Mouse (Mus musculus): Measurements from ENCODE around the gene Syne1. TPM values are rescaled to one million over a fixed set of nuclear protein-coding genes. Genes with fewer than 3 reads are reported as not detected.

The Syne1 gene
- polyA plus RNA-seq, 1 experiment from 2014 or later = 13.3 TPM

GRCm38 (mm10) chr10:5295291-5295891 lies 255.9 kb downstream of the Syne1 start:
- H3K36me3 ChIP-seq (ENCODE audit: control insufficient read depth, insufficient read depth, low read length) = no peaks in the 10 kb centered on the region
- H3K4me1 ChIP-seq (replicated peaks; ENCODE audit: control insufficient read depth, insufficient read depth, low read length) = peaks cover 8% of the 10 kb centered on the region
- no peak for ATAC-seq (replicated peaks; ENCODE audit: low FRiP score, low TSS enrichment, low read depth)
- DNase-seq (ENCODE audit: low spot score) = peak; percentile 56
- WGBS = 26% methylated on average over 7 of the region's 7 CpGs
- no peak overlapping the region for H3K4me2 ChIP-seq (ENCODE audit: low read length)
- no peak overlapping the region for H3K9ac ChIP-seq (ENCODE audit: low read length)
- H3K27me3 ChIP-seq (replicated peaks; ENCODE audit: control insufficient read depth, insufficient read depth, low read length) = no peaks in the 10 kb centered on the region
- H3K27ac ChIP-seq (ENCODE audit: low read depth) = peak overlapping the region; percentile 43; the same call in 1 of the 2 replicates
- no peak overlapping the region for H3K4me3 ChIP-seq (ENCODE audit: low read depth, low read length)
- H3K9me3 ChIP-seq (ENCODE audit: control insufficient read depth, low read length) = no peaks in the 10 kb centered on the region; the same call in 1 of the 2 replicates

GRCm38 (mm10) chr10:5289575-5289909 lies 261.7 kb downstream of the Syne1 start:
- H3K9me3 ChIP-seq (ENCODE audit: control insufficient read depth, low read length) = no peaks in the 10 kb centered on the region; the same call in 1 of the 2 replicates
- H3K4me2 ChIP-seq (ENCODE audit: low read length) = peak overlapping the region; percentile 54
- 0 out of 2 replicates have a peak, but pooled peaks cover 3% of the 10 kb centered on the region for H3K4me1 ChIP-seq (replicated peaks; ENCODE audit: control insufficient read depth, insufficient read depth, low read length)
- DNase-seq (ENCODE audit: low spot score) (no peak), ATAC-seq (replicated peaks; ENCODE audit: low FRiP score, low TSS enrichment, low read depth) (no peak; the same call in 1 of the 2 replicates)
- peak overlapping the region; percentile 96 for H3K27ac ChIP-seq (ENCODE audit: low read depth)
- peak overlapping the region; percentile 44; the same call in 1 of the 2 replicates for H3K4me3 ChIP-seq (ENCODE audit: low read depth, low read length)
- peak overlapping the region; percentile 55; the same call in 1 of the 2 replicates for H3K9ac ChIP-seq (ENCODE audit: low read length)
- no peaks in the 10 kb centered on the region for H3K27me3 ChIP-seq (replicated peaks; ENCODE audit: control insufficient read depth, insufficient read depth, low read length)
- H3K36me3 ChIP-seq (ENCODE audit: control insufficient read depth, insufficient read depth, low read length) = no peaks in the 10 kb centered on the region
- WGBS = 36% methylated on average over 5 of the region's 5 CpGs

GRCm38 (mm10) chr10:5288716-5289574 lies 262.3 kb downstream of the Syne1 start:
- Histone ChIP-seq H3K9ac (ENCODE audit: low read length) (peak overlapping the region; percentile 55), H3K36me3 (ENCODE audit: control insufficient read depth, insufficient read depth, low read length) (no peaks in the 10 kb centered on the region), H3K4me3 (ENCODE audit: low read depth, low read length) (peak overlapping the region; percentile 44), H3K27ac (ENCODE audit: low read depth) (peak overlapping the region; percentile 96), H3K27me3 (replicated peaks; ENCODE audit: control insufficient read depth, insufficient read depth, low read length) (no peaks in the 10 kb centered on the region), H3K4me2 (ENCODE audit: low read length) (peak overlapping the region; percentile 54), H3K4me1 (replicated peaks; ENCODE audit: control insufficient read depth, insufficient read depth, low read length) (0 out of 2 replicates have a peak, but pooled peaks cover 3% of the 10 kb centered on the region), H3K9me3 (ENCODE audit: control insufficient read depth, low read length) (no peaks in the 10 kb centered on the region; the same call in 1 of the 2 replicates)
- DNase-seq (ENCODE audit: low spot score) = peak; percentile 78
- WGBS = 17% methylated on average over 19 of the region's 19 CpGs
- ATAC-seq (replicated peaks; ENCODE audit: low FRiP score, low TSS enrichment, low read depth) = peak; percentile 91

- peak overlapping the region; percentile 96 for H3K27ac ChIP-seq (ENCODE audit: low read depth)
- H3K4me2 ChIP-seq (ENCODE audit: low read length) = peak overlapping the region; percentile 54
- ATAC-seq (replicated peaks; ENCODE audit: low FRiP score, low TSS enrichment, low read depth) (no peak), DNase-seq (ENCODE audit: low spot score) (no peak)
- peak overlapping the region; percentile 55 for H3K9ac ChIP-seq (ENCODE audit: low read length)
- H3K9me3 ChIP-seq (ENCODE audit: control insufficient read depth, low read length) = no peaks in the 10 kb centered on the region; the same call in 1 of the 2 replicates
- H3K27me3 ChIP-seq (replicated peaks; ENCODE audit: control insufficient read depth, insufficient read depth, low read length) = no peaks in the 10 kb centered on the region
- 16% methylated on average over 6 of the region's 6 CpGs for WGBS
- no peaks in the 10 kb centered on the region for H3K36me3 ChIP-seq (ENCODE audit: control insufficient read depth, insufficient read depth, low read length)
- 0 out of 2 replicates have a peak, but pooled peaks cover 3% of the 10 kb centered on the region for H3K4me1 ChIP-seq (replicated peaks; ENCODE audit: control insufficient read depth, insufficient read depth, low read length)
- H3K4me3 ChIP-seq (ENCODE audit: low read depth, low read length) = peak overlapping the region; percentile 44
Observed at GRCm38 (mm10) chr10:5288262-5288661, 263.0 kb downstream of the Syne1 start.

DNA sequence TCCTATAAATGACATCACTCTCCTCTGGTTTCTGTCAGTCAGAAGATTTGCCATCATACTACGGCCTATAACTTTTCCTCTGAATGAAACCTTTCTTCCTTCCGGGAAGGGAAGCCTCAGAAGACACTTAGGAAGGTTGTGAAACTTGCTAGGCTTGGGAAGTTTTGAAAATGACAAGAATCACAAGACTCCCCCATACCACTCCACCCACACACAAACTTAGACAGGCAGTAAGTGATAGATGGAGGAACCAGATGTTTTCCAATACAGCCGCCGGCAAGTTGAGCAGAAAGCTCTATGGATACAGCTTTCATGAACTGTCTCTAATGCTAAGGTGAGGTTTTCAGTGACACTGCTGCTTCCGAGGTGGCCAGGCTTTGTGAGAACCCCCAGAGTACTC lies 275.5 kb downstream of the Syne1 start:
- no peak overlapping the region for H3K4me2 ChIP-seq (ENCODE audit: low read length)
- WGBS = 83% methylated on average over 5 of the region's 5 CpGs

DNA sequence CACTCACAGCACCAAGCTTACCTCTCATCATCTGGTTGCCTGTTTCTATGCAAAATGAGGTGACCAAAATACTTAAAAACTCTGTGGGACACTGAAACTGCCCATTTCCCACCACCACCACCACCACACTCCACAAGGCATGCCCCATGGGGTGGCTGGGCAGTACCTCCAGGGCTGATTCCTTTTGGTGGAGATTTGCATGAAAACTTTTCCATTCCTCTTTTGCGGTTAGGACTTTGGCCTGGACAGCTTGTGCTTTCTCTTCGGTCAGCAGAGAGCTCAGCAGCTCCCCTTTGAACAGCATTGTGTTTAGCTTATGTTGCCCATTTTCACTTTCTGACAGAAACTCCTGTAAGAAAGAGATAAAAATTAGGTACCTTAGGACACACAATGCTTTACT lies 280.6 kb downstream of the Syne1 start:
- peaks cover 18% of the 10 kb centered on the region; the same call in 1 of the 2 replicates for H3K36me3 ChIP-seq (ENCODE audit: control insufficient read depth, insufficient read depth, low read length)
- DNase-seq (ENCODE audit: low spot score) = no peak
- no peak overlapping the region for H3K27ac ChIP-seq (ENCODE audit: low read depth)
- no peak overlapping the region for H3K9ac ChIP-seq (ENCODE audit: low read length)
- no peak overlapping the region for H3K4me3 ChIP-seq (ENCODE audit: low read depth, low read length)
- 82% methylated on average over 2 of the region's 2 CpGs for WGBS
- no peak for ATAC-seq (replicated peaks; ENCODE audit: low FRiP score, low TSS enrichment, low read depth)
- no peaks in the 10 kb centered on the region for H3K4me1 ChIP-seq (replicated peaks; ENCODE audit: control insufficient read depth, insufficient read depth, low read length)
- no peak overlapping the region for H3K4me2 ChIP-seq (ENCODE audit: low read length)
- no peaks in the 10 kb centered on the region for H3K9me3 ChIP-seq (ENCODE audit: control insufficient read depth, low read length)
- no peaks in the 10 kb centered on the region for H3K27me3 ChIP-seq (replicated peaks; ENCODE audit: control insufficient read depth, insufficient read depth, low read length)

More for the DNA sequence above, 275.5 kb downstream of the Syne1 start:
- Histone ChIP-seq H3K4me3 (ENCODE audit: low read depth, low read length) (no peak overlapping the region), H3K4me1 (replicated peaks; ENCODE audit: control insufficient read depth, insufficient read depth, low read length) (no peaks in the 10 kb centered on the region), H3K9ac (ENCODE audit: low read length) (no peak overlapping the region), H3K27ac (ENCODE audit: low read depth) (no peak overlapping the region), H3K27me3 (replicated peaks; ENCODE audit: control insufficient read depth, insufficient read depth, low read length) (no peaks in the 10 kb centered on the region), H3K36me3 (ENCODE audit: control insufficient read depth, insufficient read depth, low read length) (peaks cover 5% of the 10 kb centered on the region; the same call in 1 of the 2 replicates), H3K9me3 (ENCODE audit: control insufficient read depth, low read length) (no peaks in the 10 kb centered on the region)
- DNase-seq (ENCODE audit: low spot score) (no peak), ATAC-seq (replicated peaks; ENCODE audit: low FRiP score, low TSS enrichment, low read depth) (no peak)

GRCm38 (mm10) chr10:5264418-5264817 lies 286.9 kb downstream of the Syne1 start:
- Histone ChIP-seq H3K27me3 (replicated peaks; ENCODE audit: control insufficient read depth, insufficient read depth, low read length) (no peaks in the 10 kb centered on the region), H3K4me1 (replicated peaks; ENCODE audit: control insufficient read depth, insufficient read depth, low read length) (no peaks in the 10 kb centered on the region), H3K9me3 (ENCODE audit: control insufficient read depth, low read length) (no peaks in the 10 kb centered on the region), H3K9ac (ENCODE audit: low read length) (no peak overlapping the region), H3K27ac (ENCODE audit: low read depth) (no peak overlapping the region), H3K36me3 (ENCODE audit: control insufficient read depth, insufficient read depth, low read length) (peaks cover 40% of the 10 kb centered on the region), H3K4me2 (ENCODE audit: low read length) (no peak overlapping the region), H3K4me3 (ENCODE audit: low read depth, low read length) (no peak overlapping the region)
- ATAC-seq (replicated peaks; ENCODE audit: low FRiP score, low TSS enrichment, low read depth) (no peak), DNase-seq (ENCODE audit: low spot score) (no peak)
- 66% methylated on average over 10 of the region's 10 CpGs for WGBS

- Histone ChIP-seq H3K9ac (ENCODE audit: low read length) (no peak overlapping the region), H3K4me1 (replicated peaks; ENCODE audit: control insufficient read depth, insufficient read depth, low read length) (no peaks in the 10 kb centered on the region), H3K9me3 (ENCODE audit: control insufficient read depth, low read length) (no peaks in the 10 kb centered on the region), H3K4me3 (ENCODE audit: low read depth, low read length) (no peak overlapping the region), H3K36me3 (ENCODE audit: control insufficient read depth, insufficient read depth, low read length) (peaks cover 54% of the 10 kb centered on the region), H3K27me3 (replicated peaks; ENCODE audit: control insufficient read depth, insufficient read depth, low read length) (no peaks in the 10 kb centered on the region), H3K4me2 (ENCODE audit: low read length) (no peak overlapping the region), H3K27ac (ENCODE audit: low read depth) (no peak overlapping the region)
- ATAC-seq (replicated peaks; ENCODE audit: low FRiP score, low TSS enrichment, low read depth) (no peak), DNase-seq (ENCODE audit: low spot score) (no peak)
- WGBS = 48% methylated on average over 8 of the region's 8 CpGs
Observed at GRCm38 (mm10) chr10:5262636-5263035, 288.6 kb downstream of the Syne1 start.

Data from intestine, embryonic 14.5 days (tissue).